Mouse (Mus musculus) urinary bladder, adult 2 months (tissue): Measurements from ENCODE around the gene Pcbp3. TPM values are rescaled to one million over a fixed set of nuclear protein-coding genes. Genes with fewer than 3 reads are reported as not detected.
A peak's percentile ranks its signal among the peaks of the same experiment; 100 is the strongest.

Experiments used
- DNase-seq: peaks from one replicate; pipeline ENCODE4 v3.0.0; 2022; ENCODE audit warnings: low spot score
- polyA plus RNA-seq: library from polyadenylated mRNA; depleted of rRNA; stranded (reverse); fragments of >200 nt; gene quantifications from 2 replicates; pipeline ENCODE4 v1.2.3, GENCODE M21; 2012

The Pcbp3 gene
- polyA plus RNA-seq, 1 experiment = 32.0 TPM

DNA sequence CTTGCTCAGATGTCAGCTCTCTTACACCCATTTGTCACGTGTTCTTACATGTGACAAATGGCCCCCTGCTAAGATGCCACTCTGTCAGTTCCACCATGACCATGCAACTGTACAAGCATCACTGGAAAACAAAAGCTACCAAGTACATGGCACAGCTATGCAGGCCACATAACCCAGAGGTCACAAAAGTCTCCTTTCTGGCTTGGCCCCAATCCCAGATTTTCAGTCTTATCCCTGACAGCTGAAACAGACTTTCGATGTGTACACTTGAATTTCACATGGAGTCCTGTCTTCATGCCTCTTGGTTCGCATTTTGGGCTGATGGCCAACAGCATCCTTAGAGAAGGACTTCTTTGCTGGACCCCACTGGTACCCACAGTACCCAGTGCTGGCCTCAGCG lies 116.8 kb downstream of the Pcbp3 start:
- DNase-seq = no peak

DNA sequence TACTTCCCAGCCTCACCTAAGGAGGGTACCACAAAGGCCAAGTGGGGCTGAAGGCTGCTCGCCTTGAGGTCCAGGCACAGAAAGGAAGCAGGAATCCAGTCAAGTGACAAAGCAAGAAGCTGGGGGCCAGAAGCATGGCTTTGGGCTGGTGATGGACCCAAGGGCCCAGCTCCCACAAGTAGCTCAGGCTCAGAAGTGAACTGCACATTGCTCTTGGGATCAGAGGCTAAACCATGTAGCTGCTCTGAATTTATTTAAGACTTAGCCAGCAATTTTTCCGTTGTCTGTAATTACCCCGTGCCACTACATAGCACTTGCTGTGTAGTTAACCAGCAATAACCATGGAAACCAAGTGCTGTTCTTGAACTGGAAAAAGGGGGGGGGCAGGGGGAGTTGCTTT lies 117.3 kb downstream of the Pcbp3 start:
- no peak for DNase-seq

DNA sequence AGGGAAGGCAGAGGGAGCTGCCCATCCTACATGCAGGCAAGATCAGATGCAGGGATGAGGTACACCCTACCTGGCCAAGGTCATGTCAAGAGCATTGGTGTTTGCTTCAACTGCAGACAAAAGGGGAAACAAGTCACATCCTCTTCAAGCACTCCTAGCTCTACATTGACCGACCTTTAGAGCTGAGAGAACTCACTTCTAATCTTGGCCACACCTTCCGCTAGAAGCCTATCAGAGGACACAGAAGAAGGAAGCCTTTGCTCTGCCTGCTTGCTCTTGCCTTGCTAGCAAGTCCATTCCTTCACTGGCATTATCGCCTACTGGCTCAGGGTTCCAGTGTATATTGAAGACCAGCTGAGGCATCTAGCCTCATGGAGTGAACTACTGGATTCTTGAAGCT lies 119.6 kb downstream of the Pcbp3 start:
- DNase-seq = no peak

DNA sequence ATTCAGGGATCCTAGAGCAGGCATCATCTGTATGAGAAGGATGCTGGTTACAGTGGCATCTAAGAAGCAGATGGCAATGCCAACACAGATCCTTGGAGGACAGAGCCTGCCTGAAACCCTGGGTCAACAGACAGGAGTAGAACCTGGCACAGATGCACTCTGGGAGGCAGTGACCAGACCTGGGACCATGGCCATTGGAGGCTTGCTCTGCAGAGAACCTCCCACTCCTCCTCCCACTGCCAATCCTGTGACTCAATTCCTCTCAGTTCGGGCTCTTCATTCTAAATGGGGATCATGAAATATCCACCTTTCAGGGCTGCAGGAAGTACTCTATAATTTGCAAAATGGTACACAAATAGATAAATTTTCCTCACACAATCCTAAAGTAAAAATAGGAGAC lies 120.5 kb downstream of the Pcbp3 start:
- no peak for DNase-seq

DNA sequence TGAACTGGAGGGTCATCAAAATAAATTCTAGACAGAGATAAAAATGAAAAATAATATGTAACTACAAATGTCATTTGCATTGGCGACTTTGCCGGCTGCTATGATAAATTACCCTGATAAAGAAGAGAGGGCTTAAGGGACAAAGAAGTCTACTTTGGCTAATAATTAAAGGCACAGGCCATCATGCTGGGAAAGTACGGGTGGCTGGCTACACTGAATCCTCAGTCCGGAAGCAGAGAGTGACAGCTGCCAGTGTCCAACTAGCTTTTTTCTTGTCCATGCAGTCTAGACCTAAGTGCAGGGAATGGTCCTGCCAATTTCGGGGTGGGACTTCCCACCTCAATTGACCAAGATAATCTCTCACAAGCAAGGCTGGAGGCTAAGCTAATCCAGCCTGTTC lies 121.1 kb downstream of the Pcbp3 start:
- no peak for DNase-seq

DNA sequence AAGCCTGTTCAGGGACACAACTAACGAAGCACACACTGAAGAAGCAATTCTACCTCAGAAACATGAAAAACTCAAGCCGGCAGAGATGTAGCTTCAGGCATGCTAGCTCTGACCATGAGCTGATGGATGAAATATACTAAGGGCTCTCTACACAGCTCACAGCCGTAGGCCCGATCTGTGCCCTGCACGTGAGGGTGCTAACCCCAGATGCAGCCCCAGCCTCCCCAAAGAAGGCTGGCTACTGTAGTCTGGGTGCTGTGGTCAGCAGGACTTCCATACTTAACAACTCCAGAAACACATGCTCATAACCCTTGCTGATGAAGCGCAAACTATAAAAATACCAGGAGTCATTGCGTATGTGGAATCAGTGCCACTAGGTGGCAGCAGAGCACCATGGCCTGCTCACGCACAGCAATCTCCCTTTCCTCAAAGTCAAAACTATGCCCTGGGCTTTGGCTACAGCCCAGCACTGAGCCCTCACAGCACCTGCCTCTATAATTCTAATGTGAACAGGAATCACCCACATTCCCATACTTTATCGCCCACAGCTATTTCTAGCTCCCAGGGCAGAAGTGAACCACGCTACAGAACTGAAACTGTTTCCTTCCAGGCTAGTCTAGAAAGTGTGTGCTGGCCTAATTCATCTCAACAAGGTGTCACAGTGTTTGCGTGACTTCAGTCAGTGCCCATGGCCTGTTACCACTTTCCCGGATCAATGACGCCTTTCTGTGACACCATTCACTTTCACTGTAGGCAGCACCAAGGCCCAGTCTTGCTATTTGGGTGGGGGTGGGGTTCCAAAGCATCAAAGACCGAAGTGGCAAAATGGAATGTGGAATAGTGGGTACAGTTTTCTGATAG lies 126.0 kb downstream of the Pcbp3 start:
- peak; percentile 59 for DNase-seq

DNA sequence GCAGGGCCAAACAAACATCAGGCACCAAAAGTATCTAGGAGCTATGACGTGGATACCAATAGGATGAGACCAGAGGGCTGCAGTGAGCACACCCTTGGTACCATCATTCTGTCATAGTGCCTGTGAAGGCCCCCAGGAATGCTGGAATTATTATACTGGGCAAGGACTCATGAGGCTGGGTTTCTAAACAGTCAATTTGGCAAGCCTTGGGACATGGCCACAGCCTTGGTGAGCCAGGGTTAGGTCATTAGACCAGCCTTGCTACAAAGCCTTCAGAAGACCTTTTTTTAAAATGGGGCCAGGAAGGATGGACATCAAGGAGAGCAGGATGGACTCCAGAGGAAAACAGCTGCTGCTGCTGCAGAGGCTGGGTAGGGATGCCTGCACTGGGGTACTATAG lies 128.8 kb downstream of the Pcbp3 start:
- DNase-seq = no peak

DNA sequence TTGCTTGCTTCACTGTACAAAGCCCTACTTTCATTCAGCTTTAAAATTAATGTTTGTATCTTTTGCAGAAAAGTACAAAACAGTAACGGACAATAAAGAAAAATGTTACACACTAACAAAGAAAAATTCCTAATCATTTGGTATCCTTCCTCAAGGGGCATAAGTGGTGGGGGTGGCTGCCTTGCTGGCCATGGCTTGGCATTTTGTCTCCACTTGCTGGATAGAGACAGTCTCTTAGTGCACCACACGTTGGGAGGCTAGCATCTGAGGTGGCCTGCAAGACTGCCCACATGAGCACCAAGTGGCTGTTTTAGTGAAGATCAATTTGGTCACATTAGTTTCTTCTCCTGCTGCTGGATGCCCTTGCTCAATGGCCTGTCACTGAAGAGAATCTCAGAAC lies 129.8 kb downstream of the Pcbp3 start:
- DNase-seq = no peak

DNA sequence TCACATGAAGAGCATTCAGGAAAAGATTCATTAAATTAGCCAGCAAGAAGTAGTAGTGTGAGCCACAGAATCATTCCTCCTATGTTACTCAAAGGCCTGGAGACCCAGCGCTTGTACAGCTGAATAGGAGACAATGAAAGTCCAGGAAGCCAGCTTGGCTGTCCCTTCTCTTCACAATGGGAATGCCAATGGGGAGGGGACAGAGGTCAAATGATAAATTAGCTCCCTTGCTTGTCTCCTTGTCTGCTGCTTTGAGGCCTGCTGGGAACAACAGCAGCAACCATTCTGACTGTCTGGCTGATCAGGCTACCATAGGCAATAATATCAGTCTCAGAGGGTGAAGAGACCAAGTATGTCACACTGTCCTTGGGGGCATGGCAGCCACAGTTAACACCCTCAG lies 130.5 kb downstream of the Pcbp3 start:
- no peak for DNase-seq

DNA sequence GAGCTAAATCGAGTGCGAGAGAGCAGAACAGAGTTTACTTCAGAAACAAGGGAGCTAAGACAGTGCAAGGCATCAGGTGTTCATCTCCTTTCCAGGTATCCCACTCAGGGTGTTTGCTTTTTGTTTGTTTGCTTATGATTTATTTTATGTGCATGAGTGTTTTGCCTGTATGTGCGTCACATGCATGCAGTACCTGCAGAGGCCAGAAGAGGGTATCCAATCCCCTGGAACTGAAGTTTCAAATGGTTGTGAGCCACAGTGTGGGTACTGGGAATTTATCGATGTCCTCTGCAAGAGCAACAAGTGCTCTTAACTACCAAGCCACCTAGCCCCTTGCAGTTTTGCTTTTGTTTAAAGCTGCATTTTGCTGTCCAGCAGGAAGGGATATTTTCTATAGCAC lies 132.8 kb downstream of the Pcbp3 start:
- no peak for DNase-seq

DNA sequence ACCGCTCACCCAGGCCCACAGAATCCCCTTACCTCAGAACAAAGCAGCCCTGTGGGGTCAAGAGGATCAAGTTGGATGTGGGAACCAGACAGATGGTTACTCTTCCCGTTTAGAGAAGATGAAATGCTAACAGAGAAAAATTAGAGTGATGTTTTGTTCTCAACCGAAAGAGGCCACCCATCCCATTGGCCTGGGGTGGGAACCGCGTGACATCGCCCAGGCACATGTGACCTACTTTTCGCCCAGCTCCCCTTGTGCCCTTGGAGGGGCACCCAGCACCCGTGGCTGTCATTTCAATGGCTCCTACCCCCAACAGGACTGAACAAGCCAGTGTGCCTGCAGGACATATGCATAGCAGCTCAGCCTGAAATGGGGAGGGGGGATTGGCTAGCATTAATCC lies 139.0 kb downstream of the Pcbp3 start:
- no peak for DNase-seq

DNA sequence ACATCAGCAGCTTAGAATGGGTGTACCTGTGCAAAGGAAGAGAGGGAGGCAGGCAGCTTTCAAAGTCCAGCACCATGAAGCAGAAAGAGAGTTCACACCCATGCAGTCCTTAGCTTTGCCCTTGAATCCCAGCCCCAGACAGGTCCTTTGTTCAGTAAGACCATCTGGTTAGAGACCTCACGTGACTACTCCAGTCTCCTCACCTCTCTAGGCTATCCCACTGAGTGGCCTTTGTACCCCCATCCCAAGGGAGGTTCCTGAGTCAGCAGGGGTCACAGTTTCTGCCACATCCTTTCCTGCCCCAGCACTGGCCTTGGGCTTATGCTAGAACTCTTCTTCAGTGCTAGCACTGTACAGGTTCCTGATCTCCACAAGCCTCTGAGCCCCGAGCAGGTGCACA lies 142.4 kb downstream of the Pcbp3 start:
- DNase-seq = no peak

DNA sequence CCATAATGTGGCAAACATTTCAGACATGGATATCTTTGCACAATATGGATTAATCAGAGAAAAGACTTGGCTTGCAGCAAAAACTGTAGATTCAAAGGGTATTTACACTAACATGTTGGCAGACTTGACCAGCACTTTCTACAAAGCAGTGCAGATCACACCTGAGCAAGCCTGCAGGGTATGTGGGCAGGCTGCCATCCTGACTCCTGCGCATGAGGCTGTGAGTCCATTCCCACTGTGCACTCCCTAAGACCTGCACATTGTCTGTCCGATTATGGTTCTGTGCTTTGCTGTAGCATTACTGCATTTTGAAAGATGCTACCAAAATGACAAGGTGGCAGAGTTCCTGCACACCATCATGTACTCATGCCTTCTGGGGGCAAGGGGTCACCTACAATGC lies 143.3 kb downstream of the Pcbp3 start:
- DNase-seq = no peak

DNA sequence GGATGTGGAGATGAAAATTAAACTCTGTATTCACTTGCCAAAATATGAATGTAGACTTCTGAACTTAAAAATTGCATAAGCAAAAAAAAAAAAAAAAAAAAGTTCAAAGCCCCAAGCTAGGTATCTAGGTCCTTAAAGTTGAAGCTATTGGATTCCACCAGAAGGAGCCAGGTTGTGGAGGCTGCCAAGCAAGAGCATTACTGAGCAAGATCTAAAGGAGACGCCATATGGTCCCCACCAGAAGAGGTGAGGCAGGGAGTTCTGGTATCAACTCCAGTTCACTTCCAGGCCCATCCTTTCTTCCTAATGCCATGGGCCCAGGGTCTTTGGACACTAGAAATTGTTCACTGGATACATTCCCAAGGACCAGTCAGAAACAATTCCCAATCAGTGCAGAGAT lies 144.8 kb downstream of the Pcbp3 start:
- no peak for DNase-seq

DNA sequence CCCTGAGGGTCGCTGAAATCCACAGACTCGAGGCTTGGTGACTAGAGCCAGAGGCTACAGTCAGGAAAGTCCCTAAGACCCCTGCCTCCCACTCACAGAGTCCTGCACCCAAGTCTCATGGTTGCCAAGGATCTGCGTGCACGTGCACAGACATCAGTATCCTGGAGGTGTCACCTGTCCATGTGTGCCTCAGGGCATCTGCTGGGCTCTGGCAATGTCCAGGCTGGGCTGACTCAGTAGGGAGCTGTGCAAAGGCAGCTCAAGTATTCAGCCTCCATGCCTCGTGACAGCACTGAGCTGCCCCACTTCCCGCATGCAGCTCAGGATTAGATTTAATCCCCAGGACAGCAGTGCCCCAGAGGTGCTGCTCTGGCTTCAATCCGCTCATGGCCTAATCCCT lies 145.3 kb downstream of the Pcbp3 start:
- no peak for DNase-seq

DNA sequence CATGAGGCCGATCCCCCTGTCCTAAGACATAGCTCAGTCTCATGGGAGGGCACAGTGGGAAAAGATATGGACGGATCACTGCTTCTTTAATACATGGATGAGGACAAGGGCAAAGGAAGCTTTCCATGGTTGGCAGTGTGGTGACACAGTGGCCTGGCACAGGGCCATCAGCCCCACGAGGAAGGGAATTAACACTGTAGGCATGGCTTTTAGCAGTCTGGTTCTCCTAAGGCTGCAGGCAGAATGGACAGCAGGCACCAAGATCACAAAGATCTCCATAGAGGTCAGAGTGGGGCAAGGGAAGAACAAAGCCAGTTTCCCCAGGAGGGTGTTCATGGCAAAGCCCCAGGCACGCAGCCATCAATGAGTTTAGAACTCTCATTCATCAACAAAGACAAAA lies 146.2 kb downstream of the Pcbp3 start:
- DNase-seq = no peak

DNA sequence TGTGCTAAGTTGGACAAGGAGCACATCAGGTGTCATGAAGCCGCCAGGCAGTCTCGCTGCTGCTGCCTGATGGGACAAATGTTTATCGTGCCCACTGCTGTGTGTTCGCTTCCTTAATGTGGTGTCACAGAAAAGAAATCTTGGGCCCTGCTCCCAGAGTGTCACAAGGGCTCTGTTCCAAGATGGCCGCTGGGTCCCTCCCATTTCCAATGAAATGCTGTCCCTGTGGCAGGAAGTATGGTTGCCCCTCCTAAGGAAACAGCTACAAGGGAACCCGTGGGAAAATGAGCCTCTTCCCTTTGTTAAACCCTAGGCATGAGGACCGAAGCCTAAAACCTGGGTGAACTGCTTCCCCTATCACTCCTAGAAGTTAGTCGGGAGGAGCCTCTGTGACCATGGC lies 146.9 kb downstream of the Pcbp3 start:
- no peak for DNase-seq

DNA sequence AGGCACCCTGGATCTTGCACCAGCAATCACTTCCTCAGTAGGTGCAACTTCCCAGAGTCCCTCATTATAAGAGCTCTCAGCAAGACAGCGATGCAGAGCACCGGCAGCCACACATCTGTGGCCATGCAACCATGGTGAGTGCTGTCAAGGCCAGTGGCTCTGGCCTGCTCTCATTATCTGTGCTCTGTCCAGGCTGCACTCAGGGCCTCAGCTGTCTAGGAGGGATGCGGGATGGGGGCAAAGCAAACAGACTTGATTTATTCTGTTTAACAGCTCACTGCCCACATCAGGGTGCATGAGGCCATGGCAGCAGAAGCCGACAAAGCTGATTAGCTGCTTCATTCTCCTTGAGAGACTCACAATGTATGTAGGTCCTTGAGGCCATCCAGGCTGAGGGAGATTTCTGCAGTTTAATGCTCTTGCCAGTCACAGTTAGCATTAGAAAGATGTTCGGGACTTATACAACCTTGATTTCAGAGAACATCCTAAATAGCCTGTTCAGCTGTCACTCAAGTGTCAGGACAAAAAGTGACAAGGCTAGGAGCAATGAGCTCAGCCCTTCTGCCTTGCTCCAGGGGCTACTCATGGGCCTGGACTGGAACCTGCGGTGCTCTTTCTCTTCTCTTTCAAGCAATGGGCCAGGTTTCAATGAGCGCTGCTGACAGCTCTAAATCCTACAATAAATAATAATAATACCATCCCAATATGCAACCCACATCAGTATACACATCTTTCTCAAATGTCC lies 151.6 kb downstream of the Pcbp3 start:
- no peak for DNase-seq

DNA sequence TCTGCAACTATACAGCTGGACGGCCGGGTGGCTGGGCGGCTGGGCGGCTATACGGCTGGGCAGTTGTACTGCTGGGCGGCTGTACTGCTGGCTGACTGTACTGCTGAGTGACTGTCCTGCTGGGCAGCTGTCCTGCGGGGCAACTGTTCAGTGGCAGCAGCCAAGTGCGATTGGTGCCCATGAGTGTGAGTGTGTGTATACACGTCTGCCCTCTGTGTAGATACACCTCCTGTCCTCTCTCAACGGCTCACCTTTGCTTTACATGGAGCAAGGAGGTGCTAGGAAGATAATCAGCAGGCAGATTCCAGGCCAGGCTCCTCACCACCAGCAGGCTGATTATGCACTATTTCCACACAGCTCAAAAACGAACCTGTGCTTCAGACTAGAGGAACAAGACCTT lies 152.2 kb downstream of the Pcbp3 start:
- no peak for DNase-seq

DNA sequence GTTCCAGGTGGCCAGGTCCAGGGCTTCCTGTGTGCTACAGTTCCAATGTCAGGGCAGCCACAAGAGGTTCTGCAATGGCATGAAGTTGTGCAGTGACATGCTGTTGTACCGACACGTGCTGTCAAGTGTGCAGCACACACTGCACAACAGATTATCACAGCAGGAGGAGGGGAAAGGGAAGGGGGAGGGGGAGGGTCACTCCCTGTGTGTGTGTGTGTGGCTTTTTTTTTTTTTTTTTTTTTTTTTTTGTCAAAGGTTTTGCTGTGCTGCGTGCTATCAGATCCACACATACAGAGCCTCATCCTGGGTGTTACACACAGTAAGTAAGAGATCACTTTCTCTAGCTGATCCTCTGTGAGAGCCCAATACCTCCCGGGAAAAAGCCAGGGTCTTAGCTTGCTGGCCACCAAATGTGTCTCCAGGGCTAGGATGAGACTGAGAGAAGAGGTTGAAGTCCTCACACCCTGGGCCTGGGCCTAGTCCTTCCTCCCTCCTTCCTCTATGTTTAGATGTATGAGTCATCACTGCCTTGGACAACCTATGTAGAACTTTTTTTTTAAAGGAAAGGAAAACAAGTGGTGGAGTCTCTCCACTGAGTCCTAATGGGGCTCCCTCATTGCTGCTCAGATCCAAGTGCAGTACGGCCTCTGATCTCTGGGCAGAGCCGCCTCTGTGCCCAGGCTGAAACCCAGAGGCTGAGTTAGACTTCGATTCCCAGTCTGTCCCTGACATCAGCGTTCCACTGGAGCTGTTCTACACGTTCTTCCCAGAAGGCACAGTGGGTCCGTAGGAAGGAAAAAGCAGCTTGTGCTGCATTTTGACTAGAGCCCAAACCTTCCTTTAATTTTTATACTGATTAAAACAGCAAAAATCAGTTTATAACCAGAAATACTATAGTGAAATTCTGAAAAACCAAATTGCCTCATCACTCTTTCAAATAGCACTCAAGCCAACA lies 153.0 kb downstream of the Pcbp3 start:
- DNase-seq = no peak

DNA sequence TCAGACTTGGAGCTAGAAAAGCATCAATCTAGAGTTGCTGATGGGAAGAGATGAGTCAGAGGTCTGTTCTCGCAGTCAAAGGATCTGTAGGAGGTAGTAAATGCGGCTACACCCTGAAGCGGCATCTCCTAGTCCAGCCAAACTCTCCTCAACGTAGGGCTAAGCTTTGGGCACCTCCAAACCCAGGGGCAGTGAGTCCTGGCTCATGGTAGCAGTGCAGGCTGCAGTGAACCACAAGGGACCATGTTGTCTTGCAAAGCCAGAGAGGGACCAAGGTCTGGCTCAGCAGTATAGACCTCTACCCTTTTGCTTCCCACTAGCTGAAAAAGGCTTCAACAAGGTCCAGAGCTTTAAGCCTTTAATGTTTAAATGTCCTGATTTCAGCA lies 159.2 kb downstream of the Pcbp3 start:
- DNase-seq = no peak

DNA sequence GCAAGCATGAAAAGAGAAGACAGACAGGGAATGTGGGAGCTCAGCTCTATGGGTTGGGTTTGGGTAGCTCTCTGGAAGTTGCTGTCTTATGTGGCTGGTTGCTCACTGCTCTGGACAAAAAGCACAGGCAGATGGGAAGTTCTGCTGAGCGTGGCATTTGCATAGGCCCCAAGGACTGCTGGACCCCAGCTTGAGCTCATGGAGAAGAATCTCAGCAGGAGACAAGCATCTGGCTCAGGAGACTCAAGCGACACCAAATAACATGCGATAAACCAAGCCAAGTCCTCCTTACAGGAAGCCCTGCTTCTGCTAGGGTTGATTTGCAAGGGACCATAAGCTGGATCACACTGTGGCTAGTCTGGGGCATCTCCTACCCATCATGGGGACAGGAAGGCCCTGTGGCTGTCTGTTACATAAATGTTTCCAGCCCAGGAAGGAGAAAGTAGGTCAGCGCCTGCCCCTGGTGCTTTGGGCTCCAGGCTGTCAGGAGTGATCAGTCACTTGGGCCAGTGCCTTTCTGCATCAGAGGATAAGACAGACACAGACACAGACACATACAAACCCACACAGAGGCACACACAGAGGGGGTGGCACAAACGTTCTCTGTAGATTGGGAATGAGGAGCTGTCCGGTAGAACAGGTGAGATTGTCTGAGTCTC lies 159.7 kb downstream of the Pcbp3 start:
- no peak for DNase-seq
